ENCODE assay signal across 28 mouse cellular contexts in the genomic region with DNA sequence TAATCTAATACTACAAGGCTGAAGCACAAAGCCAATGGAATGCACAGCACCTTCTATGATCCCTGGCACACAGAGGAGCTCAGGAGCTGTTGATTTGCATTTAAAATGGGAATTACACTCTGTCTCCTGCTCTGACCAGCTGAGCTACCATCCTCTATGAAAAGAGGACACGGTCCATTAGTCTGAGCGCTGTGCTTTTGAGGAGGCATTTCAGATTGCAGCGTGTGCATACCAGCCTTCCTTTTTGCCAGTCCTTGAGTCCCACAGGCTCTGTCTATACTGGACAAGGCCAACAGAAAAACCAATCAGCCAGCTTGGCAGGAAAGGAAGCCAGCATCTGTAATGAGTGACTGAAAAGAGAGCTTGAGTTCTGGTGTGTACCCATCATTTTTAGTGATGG. TPM values are rescaled to one million over a fixed set of nuclear protein-coding genes. Genes with fewer than 3 reads are reported as not detected.
DNase-seq lines count a peak whose midpoint lies in the region; ATAC-seq lines count a peak whose summit lies in the region.
"Had no signal": no experiment of that assay in that cellular context is flagged by ENCODE, and none has a peak within 500 bp of the region (broad histone marks: within the 10 kb centered on the region; RNA-seq: fewer than 3 reads in every experiment).

No protein-coding gene starts in this region.

- no peak overlapping the region for H3K27ac ChIP-seq in midbrain, embryonic 10.5 days (replicated peaks)
- H3K27ac ChIP-seq in midbrain, embryonic 15.5 days = no peak overlapping the region
- H3K27ac ChIP-seq in hindbrain, embryonic 13.5 days = peak overlapping the region; percentile 50
- no peak overlapping the region for H3K27ac ChIP-seq in hindbrain, embryonic 16.5 days (ENCODE audit: low read depth, low read length)
- H3K27ac ChIP-seq in midbrain, embryonic 16.5 days (ENCODE audit: low read length) = no peak overlapping the region
- H3K27ac ChIP-seq in kidney, embryonic 15.5 days = no peak overlapping the region
- H3K27ac ChIP-seq: embryonic facial prominence, embryonic 10.5 days; forebrain, embryonic 15.5 days; kidney, postnatal 0 days; limb, embryonic 10.5 days; liver, embryonic 15.5 days; lung, embryonic 15.5 days had no signal

- peaks cover 19% of the 10 kb centered on the region for H3K4me1 ChIP-seq in midbrain, embryonic 10.5 days
- H3K4me1 ChIP-seq in midbrain, embryonic 15.5 days = peaks cover 5% of the 10 kb centered on the region; the same call in 1 of the 2 replicates
- H3K4me1 ChIP-seq in hindbrain, embryonic 13.5 days (replicated peaks) = peaks cover 8% of the 10 kb centered on the region
- no peaks in the 10 kb centered on the region; the same call in 1 of the 2 replicates for H3K4me1 ChIP-seq in hindbrain, embryonic 16.5 days (ENCODE audit: control insufficient read depth, insufficient read depth, low read depth, low read length)
- no peaks in the 10 kb centered on the region; the same call in 1 of the 2 replicates for H3K4me1 ChIP-seq in midbrain, embryonic 16.5 days (ENCODE audit: control insufficient read depth, insufficient read depth, low read length)
- H3K4me1 ChIP-seq in kidney, embryonic 15.5 days = 0 out of 2 replicates have a peak, but pooled peaks cover 7% of the 10 kb centered on the region
- H3K4me1 ChIP-seq: liver, embryonic 15.5 days; lung, embryonic 15.5 days; megakaryocyte, embryonic 14.5 days had no signal

- 35% methylated on average over 3 of the region's 3 CpGs for WGBS in midbrain, embryonic 10.5 days
- 9% methylated on average over 3 of the region's 3 CpGs for WGBS in midbrain, embryonic 15.5 days
- WGBS in hindbrain, embryonic 13.5 days = 33% methylated on average over 3 of the region's 3 CpGs
- 23% methylated on average over 3 of the region's 3 CpGs for WGBS in hindbrain, embryonic 16.5 days
- 18% methylated on average over 3 of the region's 3 CpGs for WGBS in midbrain, embryonic 16.5 days
- 51% methylated on average over 3 of the region's 3 CpGs for WGBS in kidney, embryonic 15.5 days

- H3K9me3 ChIP-seq in midbrain, embryonic 10.5 days (replicated peaks) = no peaks in the 10 kb centered on the region
- H3K9me3 ChIP-seq in midbrain, embryonic 15.5 days = no peaks in the 10 kb centered on the region
- H3K9me3 ChIP-seq in hindbrain, embryonic 13.5 days = no peaks in the 10 kb centered on the region
- no peaks in the 10 kb centered on the region for H3K9me3 ChIP-seq in hindbrain, embryonic 16.5 days (ENCODE audit: control insufficient read depth, low read length)
- H3K9me3 ChIP-seq in midbrain, embryonic 16.5 days (replicated peaks; ENCODE audit: control insufficient read depth, low read length, poor library complexity, severe bottlenecking) = no peaks in the 10 kb centered on the region
- H3K9me3 ChIP-seq in kidney, embryonic 15.5 days (replicated peaks) = no peaks in the 10 kb centered on the region
- H3K9me3 ChIP-seq: embryonic facial prominence, embryonic 10.5 days; forebrain, embryonic 15.5 days; limb, embryonic 10.5 days; liver, embryonic 15.5 days; lung, embryonic 15.5 days; megakaryocyte, embryonic 14.5 days had no signal

- DNase-seq in midbrain, embryonic 10.5 days (ENCODE audit: low spot score) = peak; percentile 13
- DNase-seq in frontal cortex, adult 2 months (ENCODE audit: extremely low spot score in 1 of 2, low spot score in 1 of 2) = no peak
- DNase-seq: cerebellum, adult 2 months; cerebellum, postnatal 25 days; gastrocnemius, postnatal 10 days; heart, postnatal 14 days; kidney, adult 18-20 months; liver; lung, postnatal 36 days; right cerebral cortex, postnatal 25 days; spleen, adult 18-20 months; thymus, postnatal 14 days had no signal

- no peak overlapping the region for H3K9ac ChIP-seq in midbrain, embryonic 15.5 days
- no peak overlapping the region for H3K9ac ChIP-seq in hindbrain, embryonic 13.5 days
- no peak overlapping the region for H3K9ac ChIP-seq in hindbrain, embryonic 16.5 days (ENCODE audit: low read depth, low read length)
- H3K9ac ChIP-seq in midbrain, embryonic 16.5 days (ENCODE audit: low read depth, low read length) = no peak overlapping the region
- no peak overlapping the region for H3K9ac ChIP-seq in kidney, embryonic 15.5 days
- H3K9ac ChIP-seq: forebrain, embryonic 15.5 days; liver, embryonic 15.5 days; lung, embryonic 15.5 days had no signal

- ATAC-seq in midbrain, embryonic 15.5 days (replicated peaks) = no peak; the same call in 1 of the 2 replicates
- ATAC-seq in hindbrain, embryonic 13.5 days (ENCODE audit: low FRiP score) = no peak
- ATAC-seq in hindbrain, embryonic 16.5 days = 0 out of 2 replicates have a peak, but pooled peaks have one; percentile 45
- 0 out of 2 replicates have a peak, but pooled peaks have one; percentile 39 for ATAC-seq in midbrain, embryonic 16.5 days
- no peak for ATAC-seq in kidney, embryonic 15.5 days (replicated peaks; ENCODE audit: low FRiP score)
- ATAC-seq: forebrain, embryonic 15.5 days; inflammation-experienced regulatory T-cells, adult 6 months had no signal

- H3K36me3 ChIP-seq in midbrain, embryonic 10.5 days = no peaks in the 10 kb centered on the region
- no peaks in the 10 kb centered on the region for H3K36me3 ChIP-seq in midbrain, embryonic 15.5 days (replicated peaks)
- no peaks in the 10 kb centered on the region for H3K36me3 ChIP-seq in hindbrain, embryonic 13.5 days
- no peaks in the 10 kb centered on the region for H3K36me3 ChIP-seq in hindbrain, embryonic 16.5 days (ENCODE audit: control insufficient read depth, insufficient read depth, low read length)
- no peaks in the 10 kb centered on the region for H3K36me3 ChIP-seq in midbrain, embryonic 16.5 days (ENCODE audit: control insufficient read depth, insufficient read depth, low read length)
- H3K36me3 ChIP-seq in kidney, embryonic 15.5 days = no peaks in the 10 kb centered on the region
- H3K36me3 ChIP-seq: embryonic facial prominence, embryonic 10.5 days; forebrain, embryonic 15.5 days; limb, embryonic 10.5 days; liver, embryonic 15.5 days; lung, embryonic 15.5 days had no signal

- H3K27me3 ChIP-seq in midbrain, embryonic 10.5 days (ENCODE audit: low read depth, poor library complexity, severe bottlenecking) = no peaks in the 10 kb centered on the region
- H3K27me3 ChIP-seq in midbrain, embryonic 15.5 days (replicated peaks) = no peaks in the 10 kb centered on the region
- H3K27me3 ChIP-seq in hindbrain, embryonic 13.5 days = no peaks in the 10 kb centered on the region
- no peaks in the 10 kb centered on the region for H3K27me3 ChIP-seq in hindbrain, embryonic 16.5 days (replicated peaks; ENCODE audit: control insufficient read depth, insufficient read depth, low read length)
- no peaks in the 10 kb centered on the region for H3K27me3 ChIP-seq in midbrain, embryonic 16.5 days (ENCODE audit: control insufficient read depth, insufficient read depth, low read depth, low read length)
- no peaks in the 10 kb centered on the region for H3K27me3 ChIP-seq in kidney, embryonic 15.5 days
- H3K27me3 ChIP-seq: forebrain, embryonic 15.5 days; liver, embryonic 15.5 days; lung, embryonic 15.5 days; megakaryocyte, embryonic 14.5 days had no signal

- H3K4me3 ChIP-seq in midbrain, embryonic 10.5 days = no peak overlapping the region
- no peak overlapping the region for H3K4me3 ChIP-seq in midbrain, embryonic 15.5 days
- H3K4me3 ChIP-seq in hindbrain, embryonic 13.5 days = no peak overlapping the region
- no peak overlapping the region for H3K4me3 ChIP-seq in hindbrain, embryonic 16.5 days (ENCODE audit: low read length)
- H3K4me3 ChIP-seq in midbrain, embryonic 16.5 days (ENCODE audit: low read depth, low read length) = no peak overlapping the region
- H3K4me3 ChIP-seq in kidney, embryonic 15.5 days (replicated peaks) = no peak overlapping the region
- H3K4me3 ChIP-seq: embryonic facial prominence, embryonic 10.5 days; forebrain, embryonic 15.5 days; limb, embryonic 10.5 days; liver, embryonic 15.5 days; lung, embryonic 15.5 days; megakaryocyte, embryonic 14.5 days; myocyte had no signal

- H3K4me2 ChIP-seq in midbrain, embryonic 15.5 days = no peak overlapping the region
- no peak overlapping the region for H3K4me2 ChIP-seq in hindbrain, embryonic 13.5 days
- H3K4me2 ChIP-seq in hindbrain, embryonic 16.5 days (ENCODE audit: low read length) = no peak overlapping the region
- no peak overlapping the region for H3K4me2 ChIP-seq in midbrain, embryonic 16.5 days (ENCODE audit: low read length)
- H3K4me2 ChIP-seq in kidney, embryonic 15.5 days = no peak overlapping the region
- H3K4me2 ChIP-seq: forebrain, embryonic 15.5 days; heart, embryonic 11.5 days; liver, embryonic 15.5 days; lung, embryonic 15.5 days had no signal

RNA-seq across cellular contexts. Expression of a gene that starts 42.8 kb away (rescaled TPM):
- polyA plus RNA-seq in midbrain, embryonic 10.5 days (2016; fragmentation: Nextera tagmentation; extraction: Ambion mirVana) = not detected in 2 replicates
- not detected in 2 replicates for polyA plus RNA-seq in midbrain, embryonic 15.5 days (2015; fragmentation: Nextera tagmentation; extraction: Ambion mirVana)
- 0.06 TPM in 1 of 2 replicates, not detected in the other for polyA plus RNA-seq in hindbrain, embryonic 13.5 days (2015; fragmentation: Nextera tagmentation; extraction: Ambion mirVana)
- not detected in 2 replicates for polyA plus RNA-seq in hindbrain, embryonic 16.5 days (2015; fragmentation: Nextera tagmentation; extraction: Ambion mirVana)
- polyA plus RNA-seq in midbrain, embryonic 16.5 days (2015; fragmentation: Nextera tagmentation; extraction: Ambion mirVana) = not detected in 2 replicates
- polyA plus RNA-seq in frontal cortex, adult 2 months (2012; rRNA removed) = not detected in 2 replicates
- not detected in 2 replicates for polyA plus RNA-seq in kidney, embryonic 15.5 days (2015; fragmentation: Nextera tagmentation; extraction: Ambion mirVana)
- polyA plus RNA-seq: C2C12; cerebellum, adult 2 months; embryonic facial prominence, embryonic 10.5 days; forebrain, embryonic 15.5 days; heart, embryonic 11.5 days; inflammation-experienced regulatory T-cells, adult 6 months; kidney, postnatal 0 days; limb, embryonic 10.5 days; liver, embryonic 15.5 days; lung, embryonic 15.5 days; myocyte had no signal

RNA-seq across cellular contexts. Expression of a gene that starts 43.6 kb away (rescaled TPM):
- 0.48 and 0.65 TPM in 2 replicates for polyA plus RNA-seq in midbrain, embryonic 10.5 days (2016; fragmentation: Nextera tagmentation; extraction: Ambion mirVana)
- polyA plus RNA-seq in midbrain, embryonic 15.5 days (2015; fragmentation: Nextera tagmentation; extraction: Ambion mirVana) = 6.7 and 7.0 TPM in 2 replicates
- polyA plus RNA-seq in hindbrain, embryonic 13.5 days (2015; fragmentation: Nextera tagmentation; extraction: Ambion mirVana) = 2.5 and 3.0 TPM in 2 replicates
- 2.4 and 6.3 TPM in 2 replicates for polyA plus RNA-seq in hindbrain, embryonic 16.5 days (2015; fragmentation: Nextera tagmentation; extraction: Ambion mirVana)
- polyA plus RNA-seq in midbrain, embryonic 16.5 days (2015; fragmentation: Nextera tagmentation; extraction: Ambion mirVana) = 5.6 and 8.6 TPM in 2 replicates
- polyA plus RNA-seq in frontal cortex, adult 2 months (2012; rRNA removed) = 4.4 and 8.5 TPM in 2 replicates
- 0.16 TPM in 1 of 2 replicates, not detected in the other for polyA plus RNA-seq in kidney, embryonic 15.5 days (2015; fragmentation: Nextera tagmentation; extraction: Ambion mirVana)
- polyA plus RNA-seq: heart, embryonic 11.5 days; inflammation-experienced regulatory T-cells, adult 6 months; kidney, postnatal 0 days; limb, embryonic 10.5 days; liver, embryonic 15.5 days; myocyte had no signal

Comparison
In these comparisons a context has a peak if more than half of its experiments do, and no peak if none do; other contexts are left out.
1. ATAC-seq: peak in hindbrain, embryonic 16.5 days (single experiment) and midbrain, embryonic 16.5 days (single experiment); none in midbrain, embryonic 15.5 days (single experiment), hindbrain, embryonic 13.5 days (single experiment) and kidney, embryonic 15.5 days (single experiment).